9 mouse cellular contexts compared by ENCODE assay signal in genomic region chr6:103306420-103307249, GRCm38 (mm10).
DNase-seq lines count a peak whose midpoint lies in the region; ATAC-seq lines count a peak whose summit lies in the region.
"Had no signal": no experiment of that assay in that cellular context is flagged by ENCODE, and none has a peak within 500 bp of the region (broad histone marks: within the 10 kb centered on the region; RNA-seq: fewer than 3 reads in every experiment).

No protein-coding gene starts in this region.

- ATAC-seq in granulocyte monocyte progenitor cell, adult 5-6 weeks (replicated peaks; ENCODE audit: poor library complexity, severe bottlenecking), result peak; percentile 79
- peak; percentile 67; the same call in 1 of the 2 replicates for ATAC-seq in neural tube, embryonic 12.5 days (ENCODE audit: low FRiP score, low read depth)

- no peaks in the 10 kb centered on the region for H3K9me3 ChIP-seq in neural tube, embryonic 12.5 days
- H3K9me3 ChIP-seq: heart, embryonic 15.5 days had no signal

- H3K36me3 ChIP-seq in neural tube, embryonic 12.5 days, result no peaks in the 10 kb centered on the region
- H3K36me3 ChIP-seq: heart, embryonic 15.5 days had no signal

- DNase-seq in cerebellum, adult 11 months, result peak; percentile 2
- DNase-seq in cerebellum, adult 11-12 months, result no peak
- peak; percentile 5 to 28 for DNase-seq in right cerebral cortex, adult 2 months (ENCODE audit: low spot score in 2 of 2)
- no peak for DNase-seq in right cerebral cortex, postnatal 4 days
- no peak for DNase-seq in spleen, adult 18-20 months
- no peak for DNase-seq in MN1 (ENCODE audit: low spot score)

- no peak overlapping the region for H3K4me3 ChIP-seq in neural tube, embryonic 12.5 days
- H3K4me3 ChIP-seq: heart, embryonic 15.5 days had no signal

- H3K27ac ChIP-seq in neural tube, embryonic 12.5 days, result no peak overlapping the region
- H3K27ac ChIP-seq: heart, embryonic 15.5 days had no signal

- no peak overlapping the region for H3K4me2 ChIP-seq in neural tube, embryonic 12.5 days (replicated peaks)
- H3K4me2 ChIP-seq: heart, embryonic 15.5 days had no signal

- 46% methylated on average over 8 of the region's 8 CpGs for WGBS in neural tube, embryonic 12.5 days

- no peak overlapping the region for H3K9ac ChIP-seq in neural tube, embryonic 12.5 days
- H3K9ac ChIP-seq: heart, embryonic 15.5 days had no signal

- H3K4me1 ChIP-seq in neural tube, embryonic 12.5 days, result peaks cover 4% of the 10 kb centered on the region
- H3K4me1 ChIP-seq: heart, embryonic 15.5 days had no signal

- H3K27me3 ChIP-seq in neural tube, embryonic 12.5 days (replicated peaks), result no peaks in the 10 kb centered on the region
- H3K27me3 ChIP-seq: heart, embryonic 15.5 days had no signal

Comparison
In these comparisons a context has a peak if more than half of its experiments do, and no peak if none do; other contexts are left out.
1. DNase-seq: peak in cerebellum, adult 11 months (single experiment) and right cerebral cortex, adult 2 months (2 of 2); none in cerebellum, adult 11-12 months (single experiment), right cerebral cortex, postnatal 4 days (single experiment), spleen, adult 18-20 months (0 of 2) and MN1 (single experiment).